Mouse (Mus musculus) lung, postnatal 0 days (tissue): Measurements from ENCODE around the gene Prcc.

ENCODE experiments used
- CTCF ChIP-seq: IDR thresholded peaks from 2 replicates; pipeline ENCODE4 v1.5.1; 2016; ENCODE audit warnings: antibody characterized with exemption, mild to moderate bottlenecking
- EP300 ChIP-seq: IDR thresholded peaks from 2 replicates; pipeline ENCODE4 v1.6.1; 2016; ENCODE audit warnings: antibody characterized with exemption, mild to moderate bottlenecking, control low read depth

GRCm38 (mm10) chr3:87905880-87906485 is 20.6 kb upstream of the Prcc start, which contains the start of gene Hdgf:
- peak; percentile 20; the same call in 1 of the 2 replicates for TF ChIP-seq EP300
- peak; percentile 64 for TF ChIP-seq CTCF
